Mouse (Mus musculus) intestine, embryonic 15.5 days (tissue): Measurements from ENCODE around the gene Gnb4. TPM values are rescaled to one million over a fixed set of nuclear protein-coding genes. Genes with fewer than 3 reads are reported as not detected.
A peak's percentile ranks its signal among the peaks of the same experiment; 100 is the strongest.

ENCODE experiments used
- ATAC-seq: fragments of 200-750 bp; cut with Nextera tagmentation; 2 replicates; pipeline ENCODE4 v1.8.0; 2017; ENCODE audit warnings: moderate TSS enrichment, moderate library complexity
- H3K27ac ChIP-seq: fragments of 300-500 bp; sonication (generic); 2 replicates; pipeline ENCODE4 v1.5.1; 2015; ENCODE audit warnings: mild to moderate bottlenecking, inconsistent platforms
- H3K27me3 ChIP-seq: fragments of 300-500 bp; sonication (generic); replicated peaks from 2 replicates; pipeline ENCODE4 v1.6.1; 2015; ENCODE audit warnings: inconsistent platforms
- H3K36me3 ChIP-seq: fragments of 300-500 bp; sonication (generic); 2 replicates; pipeline ENCODE4 v1.6.1; 2015; ENCODE audit warnings: inconsistent platforms
- H3K4me1 ChIP-seq: fragments of 300-500 bp; sonication (generic); replicated peaks from 2 replicates; pipeline ENCODE4 v1.6.1; 2015; ENCODE audit warnings: inconsistent platforms
- H3K4me2 ChIP-seq: fragments of 300-500 bp; sonication (generic); replicated peaks from 2 replicates; pipeline ENCODE4 v1.6.1; 2015; ENCODE audit warnings: mild to moderate bottlenecking, inconsistent platforms
- H3K4me3 ChIP-seq: fragments of 300-500 bp; sonication (generic); replicated peaks from 2 replicates; pipeline ENCODE4 v1.5.1; 2015; ENCODE audit warnings: inconsistent platforms
- H3K9ac ChIP-seq: fragments of 300-500 bp; sonication (generic); 2 replicates; pipeline ENCODE4 v1.6.1; 2015; ENCODE audit warnings: inconsistent platforms
- H3K9me3 ChIP-seq: fragments of 300-500 bp; sonication (generic); 2 replicates; pipeline ENCODE4 v1.6.1; 2016; ENCODE audit warnings: inconsistent platforms
- WGBS: fragments of 180-500 bp; shearing (Covaris S2); methylation state at CpG from one replicate; pipeline ENCODE4 v1.1.7; 2015; 5-methylcytosine and 5-hydroxymethylcytosine counted together
- polyA plus RNA-seq: library from polyadenylated mRNA; unstranded; fragments of >200 nt; fragmentation: Nextera tagmentation; extraction: Ambion mirVana; gene quantifications from 2 replicates; pipeline ENCODE4 v1.2.1, GENCODE M21; 2015

The Gnb4 gene
- polyA plus RNA-seq, 1 experiment from 2014 or later, result 52.4 TPM

DNA sequence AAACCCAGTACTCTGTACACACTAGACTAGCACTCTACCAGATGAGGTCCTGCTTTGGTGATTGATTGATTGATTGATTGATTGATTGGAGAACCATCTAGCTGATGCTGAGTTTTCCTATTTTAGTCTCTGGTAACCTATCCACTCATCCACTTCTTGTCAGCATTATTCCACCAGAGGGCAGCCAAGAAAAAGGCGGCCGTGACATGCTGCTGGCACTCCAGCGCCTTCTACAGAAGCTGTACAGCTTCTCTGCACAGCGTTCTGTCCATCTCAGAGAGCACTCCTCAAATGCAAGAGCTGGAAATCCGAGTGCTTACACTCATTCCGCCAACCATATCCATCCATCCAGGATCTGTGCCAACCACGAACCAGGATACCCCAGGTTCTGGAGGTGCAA, 5.8 kb downstream of the Gnb4 start:
- peak; percentile 77 for ATAC-seq
- Histone ChIP-seq H3K4me1 (no peaks in the 10 kb centered on the region; the same call in 1 of the 2 replicates), H3K4me3 (no peak overlapping the region), H3K9me3 (no peaks in the 10 kb centered on the region), H3K4me2 (no peak overlapping the region), H3K9ac (no peak overlapping the region), H3K36me3 (no peaks in the 10 kb centered on the region), H3K27ac (no peak overlapping the region), H3K27me3 (no peaks in the 10 kb centered on the region)
- WGBS, result 25% methylated on average over 7 of the region's 7 CpGs

DNA sequence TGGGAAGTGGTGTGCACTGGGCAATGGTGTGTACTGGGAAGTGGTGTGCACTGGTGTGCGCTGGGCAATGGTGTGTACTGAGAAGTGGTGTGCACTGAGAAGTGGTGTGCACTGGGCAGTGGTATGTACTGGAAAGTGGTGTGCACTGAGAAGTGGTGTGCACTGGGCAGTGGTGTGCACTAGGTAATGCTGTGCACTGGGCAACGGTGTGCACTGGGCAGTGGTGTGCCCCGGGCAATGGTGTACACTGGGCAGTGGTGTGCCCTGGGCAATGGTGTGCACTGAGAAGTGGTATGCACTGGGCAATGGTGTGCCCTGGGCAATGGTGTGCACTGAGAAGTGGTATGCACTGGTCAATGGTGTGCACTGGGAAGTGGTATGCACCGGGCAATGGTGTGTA, 7.2 kb downstream of the Gnb4 start:
- no peaks in the 10 kb centered on the region for H3K9me3 ChIP-seq
- 92% methylated on average over 4 of the region's 4 CpGs for WGBS

DNA sequence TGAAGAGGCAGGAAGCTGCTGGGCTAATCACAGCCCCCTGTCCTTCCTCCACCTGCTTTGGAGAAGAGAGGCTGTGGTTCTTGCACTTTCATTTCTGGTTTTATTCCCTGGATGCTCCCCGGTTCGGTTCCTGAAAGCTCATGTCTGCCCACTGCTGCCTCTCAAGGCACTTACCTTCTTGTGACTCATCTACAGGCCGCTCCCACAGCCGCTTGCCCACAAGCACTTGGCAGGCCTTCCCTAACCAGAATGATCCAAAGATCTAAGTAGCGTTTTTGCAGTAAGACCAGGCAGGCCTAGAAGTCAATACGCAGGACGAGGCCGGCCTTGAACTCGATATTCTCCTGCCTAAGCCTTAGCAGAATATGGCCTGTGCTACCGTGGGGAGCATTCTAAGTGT, 15.3 kb downstream of the Gnb4 start:
- WGBS, result 90% methylated on average over 10 of the region's 10 CpGs
- no peaks in the 10 kb centered on the region for H3K36me3 ChIP-seq
- H3K9ac ChIP-seq, result no peak overlapping the region
- ATAC-seq, result no peak
- H3K4me1 ChIP-seq, result no peaks in the 10 kb centered on the region
- H3K9me3 ChIP-seq, result no peaks in the 10 kb centered on the region
- no peak overlapping the region for H3K27ac ChIP-seq
- H3K4me2 ChIP-seq, result no peak overlapping the region
- no peak overlapping the region for H3K4me3 ChIP-seq
- H3K27me3 ChIP-seq, result no peaks in the 10 kb centered on the region

More for the DNA sequence above, 7.2 kb downstream of the Gnb4 start:
- no peak for ATAC-seq
- no peak overlapping the region for H3K4me2 ChIP-seq
- no peak overlapping the region for H3K9ac ChIP-seq
- no peaks in the 10 kb centered on the region for H3K4me1 ChIP-seq
- H3K27me3 ChIP-seq, result no peaks in the 10 kb centered on the region
- no peaks in the 10 kb centered on the region for H3K36me3 ChIP-seq
- H3K4me3 ChIP-seq, result no peak overlapping the region
- no peak overlapping the region for H3K27ac ChIP-seq

DNA sequence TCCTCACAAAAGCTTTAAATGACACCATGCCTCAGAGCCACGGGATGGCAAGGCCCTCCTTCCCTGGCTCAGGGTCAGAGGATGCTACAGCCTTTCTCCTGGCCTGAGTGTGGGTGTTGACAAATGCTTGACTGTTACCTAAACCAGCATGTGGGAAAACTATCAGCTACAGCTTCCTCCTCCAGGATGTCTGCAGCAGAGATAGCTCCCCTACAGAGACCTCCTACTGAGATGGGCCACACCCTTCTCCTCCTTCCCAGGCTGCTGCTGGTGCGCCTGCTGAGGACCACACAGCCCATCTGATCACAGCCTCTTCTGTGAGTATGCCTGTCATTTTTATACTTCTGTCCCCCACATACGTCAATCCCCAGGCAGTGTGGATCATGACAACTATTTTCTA, 17.1 kb downstream of the Gnb4 start:
- no peak overlapping the region for H3K27ac ChIP-seq
- H3K4me2 ChIP-seq, result no peak overlapping the region
- no peaks in the 10 kb centered on the region for H3K4me1 ChIP-seq
- no peaks in the 10 kb centered on the region for H3K27me3 ChIP-seq
- WGBS, result 66% methylated on average over 3 of the region's 3 CpGs
- no peak overlapping the region for H3K9ac ChIP-seq
- H3K9me3 ChIP-seq, result no peaks in the 10 kb centered on the region
- H3K4me3 ChIP-seq, result no peak overlapping the region
- no peak for ATAC-seq
- H3K36me3 ChIP-seq, result no peaks in the 10 kb centered on the region

GRCm38 (mm10) chr3:32595080-32595479, 21.3 kb downstream of the Gnb4 start:
- WGBS, result 48% methylated on average over 4 of the region's 4 CpGs
- Histone ChIP-seq H3K27ac (no peak overlapping the region), H3K9me3 (no peaks in the 10 kb centered on the region), H3K9ac (no peak overlapping the region), H3K4me1 (no peaks in the 10 kb centered on the region), H3K36me3 (no peaks in the 10 kb centered on the region), H3K4me2 (no peak overlapping the region), H3K4me3 (no peak overlapping the region), H3K27me3 (no peaks in the 10 kb centered on the region)
- no peak for ATAC-seq

GRCm38 (mm10) chr3:32586274-32586673, 30.1 kb downstream of the Gnb4 start:
- no peak for ATAC-seq
- no peak overlapping the region for H3K9ac ChIP-seq

GRCm38 (mm10) chr3:32583489-32583888, 32.9 kb downstream of the Gnb4 start:
- no peak overlapping the region for H3K4me3 ChIP-seq
- no peak overlapping the region for H3K4me2 ChIP-seq
- H3K27me3 ChIP-seq, result no peaks in the 10 kb centered on the region
- 91% methylated on average over 4 of the region's 4 CpGs for WGBS
- no peaks in the 10 kb centered on the region for H3K4me1 ChIP-seq
- H3K9me3 ChIP-seq, result no peaks in the 10 kb centered on the region
- no peak overlapping the region for H3K27ac ChIP-seq
- no peak overlapping the region for H3K9ac ChIP-seq
- H3K36me3 ChIP-seq, result peaks cover 7% of the 10 kb centered on the region; the same call in 1 of the 2 replicates
- no peak for ATAC-seq

More at GRCm38 (mm10) chr3:32586274-32586673, 30.1 kb downstream of the Gnb4 start:
- H3K27ac ChIP-seq, result no peak overlapping the region
- no peaks in the 10 kb centered on the region for H3K27me3 ChIP-seq
- no peaks in the 10 kb centered on the region for H3K4me1 ChIP-seq
- 94% methylated on average over 3 of the region's 3 CpGs for WGBS
- H3K36me3 ChIP-seq, result peaks cover 7% of the 10 kb centered on the region; the same call in 1 of the 2 replicates
- H3K9me3 ChIP-seq, result no peaks in the 10 kb centered on the region
- no peak overlapping the region for H3K4me3 ChIP-seq
- no peak overlapping the region for H3K4me2 ChIP-seq

- H3K4me2 ChIP-seq, result no peak overlapping the region
- no peak overlapping the region for H3K27ac ChIP-seq
- 86% methylated on average over 3 of the region's 3 CpGs for WGBS
- no peaks in the 10 kb centered on the region for H3K9me3 ChIP-seq
- no peak overlapping the region for H3K4me3 ChIP-seq
- ATAC-seq, result no peak
- H3K36me3 ChIP-seq, result peaks cover under 1% of the 10 kb centered on the region; the same call in 1 of the 2 replicates
- H3K4me1 ChIP-seq, result no peaks in the 10 kb centered on the region
- H3K9ac ChIP-seq, result no peak overlapping the region
- H3K27me3 ChIP-seq, result no peaks in the 10 kb centered on the region
Observed at GRCm38 (mm10) chr3:32581911-32582310, 34.5 kb downstream of the Gnb4 start.

- WGBS, result 82% methylated on average over 3 of the region's 3 CpGs
- H3K27ac ChIP-seq, result no peak overlapping the region
- no peak overlapping the region for H3K4me2 ChIP-seq
- H3K9ac ChIP-seq, result no peak overlapping the region
- no peaks in the 10 kb centered on the region for H3K9me3 ChIP-seq
- no peaks in the 10 kb centered on the region for H3K36me3 ChIP-seq
- ATAC-seq, result no peak
- no peak overlapping the region for H3K4me3 ChIP-seq
- H3K4me1 ChIP-seq, result no peaks in the 10 kb centered on the region
- H3K27me3 ChIP-seq, result no peaks in the 10 kb centered on the region
Observed at GRCm38 (mm10) chr3:32580738-32581137, 35.6 kb downstream of the Gnb4 start.

DNA sequence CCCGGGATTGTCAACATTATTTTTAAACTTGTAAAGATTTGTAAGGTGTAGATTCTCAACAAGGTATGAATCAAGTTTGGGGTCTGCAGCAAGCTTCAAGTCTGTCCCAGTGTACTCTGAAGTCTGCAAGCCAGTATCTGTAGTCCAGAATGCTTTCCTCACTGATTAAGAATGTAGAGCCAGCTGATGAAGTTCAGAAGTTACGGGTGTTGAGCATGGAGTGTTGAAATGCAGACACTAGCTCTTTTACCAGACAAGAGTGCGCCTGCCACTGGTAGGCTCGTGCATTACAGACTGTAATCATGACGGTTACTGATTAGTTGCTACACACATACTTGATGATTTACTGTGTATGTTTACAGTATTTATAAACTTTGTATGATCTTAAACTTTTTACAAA, 37.6 kb downstream of the Gnb4 start:
- Histone ChIP-seq H3K9ac (no peak overlapping the region), H3K27ac (no peak overlapping the region), H3K4me2 (no peak overlapping the region), H3K9me3 (no peaks in the 10 kb centered on the region), H3K4me1 (no peaks in the 10 kb centered on the region), H3K27me3 (no peaks in the 10 kb centered on the region), H3K4me3 (no peak overlapping the region), H3K36me3 (0 out of 2 replicates have a peak, but pooled peaks cover 5% of the 10 kb centered on the region)
- ATAC-seq, result no peak
- WGBS, result 83% methylated on average over 5 of the region's 5 CpGs

- 0 out of 2 replicates have a peak, but pooled peaks cover 9% of the 10 kb centered on the region for H3K36me3 ChIP-seq
- 92% methylated on average over 3 of the region's 3 CpGs for WGBS
- no peak for ATAC-seq
Observed at GRCm38 (mm10) chr3:32575151-32575550, 41.2 kb downstream of the Gnb4 start.

GRCm38 (mm10) chr3:32573881-32574280, 42.5 kb downstream of the Gnb4 start:
- Histone ChIP-seq H3K4me3 (no peak overlapping the region), H3K27ac (no peak overlapping the region), H3K36me3 (0 out of 2 replicates have a peak, but pooled peaks cover 13% of the 10 kb centered on the region), H3K9ac (no peak overlapping the region), H3K9me3 (no peaks in the 10 kb centered on the region), H3K27me3 (no peaks in the 10 kb centered on the region), H3K4me2 (no peak overlapping the region), H3K4me1 (no peaks in the 10 kb centered on the region)
- ATAC-seq, result no peak
- WGBS, result 52% methylated on average over 9 of the region's 9 CpGs

More at GRCm38 (mm10) chr3:32575151-32575550, 41.2 kb downstream of the Gnb4 start:
- H3K9ac ChIP-seq, result no peak overlapping the region
- H3K9me3 ChIP-seq, result no peaks in the 10 kb centered on the region
- no peaks in the 10 kb centered on the region for H3K27me3 ChIP-seq
- no peak overlapping the region for H3K4me2 ChIP-seq
- H3K4me1 ChIP-seq, result no peaks in the 10 kb centered on the region
- H3K4me3 ChIP-seq, result no peak overlapping the region
- no peak overlapping the region for H3K27ac ChIP-seq

DNA sequence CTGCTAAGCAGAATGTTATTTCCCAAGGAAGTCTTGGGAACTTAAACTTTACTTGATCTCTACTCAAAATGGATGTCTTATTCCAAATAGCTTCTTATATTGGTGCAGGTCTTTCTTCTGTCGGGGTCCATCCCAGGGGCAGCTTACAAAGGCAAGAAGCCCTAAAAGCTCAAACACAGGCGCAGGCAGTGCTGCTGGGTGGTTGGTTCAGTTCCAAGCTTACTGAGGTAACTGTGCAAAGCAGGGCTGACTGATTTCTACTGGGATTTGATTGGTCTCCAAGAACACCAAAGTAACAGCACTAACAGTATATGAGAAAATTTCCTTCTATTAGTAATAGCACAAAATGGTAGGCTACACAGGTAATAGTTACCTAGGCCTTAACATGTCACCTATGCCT, 43.3 kb downstream of the Gnb4 start:
- Histone ChIP-seq H3K36me3 (peaks cover 18% of the 10 kb centered on the region; the same call in 1 of the 2 replicates), H3K27me3 (no peaks in the 10 kb centered on the region), H3K4me2 (no peak overlapping the region), H3K9me3 (no peaks in the 10 kb centered on the region), H3K9ac (no peak overlapping the region), H3K4me1 (no peaks in the 10 kb centered on the region), H3K27ac (no peak overlapping the region), H3K4me3 (no peak overlapping the region)
- ATAC-seq, result no peak
- WGBS, result 94% methylated on average over 2 of the region's 2 CpGs
